Mouse (Mus musculus) neural tube, embryonic 13.5 days (tissue): ENCODE measurements around the gene Exoc3l2. TPM values are rescaled to one million over a fixed set of nuclear protein-coding genes. Genes with fewer than 3 reads are reported as not detected.
"Not testable (repeated sequence)": the region's sequence is repeated elsewhere in the genome, so short reads cannot be mapped to it uniquely, and the experiment has no call there.

Source experiments
- ATAC-seq: fragments of 200-750 bp; cut with Nextera tagmentation; 2 replicates; pipeline ENCODE4 v1.8.0; 2017; ENCODE audit warnings: low read depth, mild to moderate bottlenecking, moderate TSS enrichment, moderate library complexity
- H3K27ac ChIP-seq: fragments of 300-500 bp; sonication (generic); replicated peaks from 2 replicates; pipeline ENCODE4 v1.5.1; 2015; ENCODE audit warnings: moderate library complexity, mild to moderate bottlenecking, inconsistent platforms
- H3K27me3 ChIP-seq: fragments of 300-500 bp; sonication (generic); 2 replicates; pipeline ENCODE4 v1.6.1; 2015; ENCODE audit warnings: mild to moderate bottlenecking, inconsistent platforms
- H3K36me3 ChIP-seq: fragments of 300-500 bp; sonication (generic); 2 replicates; pipeline ENCODE4 v1.6.1; 2015; ENCODE audit warnings: mild to moderate bottlenecking, inconsistent platforms
- H3K4me1 ChIP-seq: fragments of 300-500 bp; sonication (generic); replicated peaks from 2 replicates; pipeline ENCODE4 v1.6.1; 2015; ENCODE audit warnings: inconsistent platforms
- H3K4me2 ChIP-seq: fragments of 300-500 bp; sonication (generic); 2 replicates; pipeline ENCODE4 v1.6.1; 2015; ENCODE audit warnings: inconsistent platforms, mild to moderate bottlenecking, moderate library complexity
- H3K4me3 ChIP-seq: fragments of 300-500 bp; sonication (generic); 2 replicates; pipeline ENCODE4 v1.5.1; 2015; ENCODE audit warnings: mild to moderate bottlenecking, inconsistent platforms
- H3K9ac ChIP-seq: fragments of 300-500 bp; sonication (generic); 2 replicates; pipeline ENCODE4 v1.6.1; 2015; ENCODE audit warnings: moderate library complexity, mild to moderate bottlenecking, inconsistent platforms
- H3K9me3 ChIP-seq: fragments of 300-500 bp; sonication (generic); 2 replicates; pipeline ENCODE4 v1.6.1; 2016; ENCODE audit warnings: inconsistent platforms
- WGBS: fragments of 180-500 bp; shearing (Covaris S2); methylation state at CpG from one replicate; pipeline ENCODE4 v1.1.7; 2015; 5-methylcytosine and 5-hydroxymethylcytosine counted together
- polyA plus RNA-seq: library from polyadenylated mRNA; unstranded; fragments of >200 nt; fragmentation: Nextera tagmentation; extraction: Ambion mirVana; gene quantifications from 2 replicates; pipeline ENCODE4 v1.2.1, GENCODE M21; 2015

The Exoc3l2 gene
- polyA plus RNA-seq, 1 experiment from 2014 or later: 0.52 TPM

DNA sequence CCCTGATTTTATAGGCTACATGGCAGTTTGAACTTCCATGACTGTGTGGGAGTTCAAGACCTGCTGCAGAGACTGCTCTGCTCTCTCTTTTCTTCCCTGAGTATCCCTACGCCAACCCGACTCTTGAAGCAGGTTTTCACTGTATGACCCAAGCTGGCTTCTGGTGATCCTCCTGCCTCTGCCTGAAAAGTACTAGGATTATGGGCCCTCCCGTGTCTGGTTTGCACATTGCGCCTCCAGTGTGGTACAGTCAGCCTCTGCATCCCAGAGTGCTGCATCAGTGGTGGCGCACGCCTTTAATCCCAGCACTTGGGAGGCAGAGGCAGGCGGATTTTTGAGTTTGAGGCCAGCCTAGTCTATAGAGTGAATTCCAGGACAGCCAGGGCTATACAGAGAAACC, 46.7 kb downstream of the Exoc3l2 start:
- Histone ChIP-seq H3K4me2 (peak overlapping the region; percentile 84), H3K27me3 (no peaks in the 10 kb centered on the region), H3K4me3 (peak overlapping the region; percentile 61), H3K27ac (no peak overlapping the region), H3K9ac (peak overlapping the region; percentile 77), H3K9me3 (no peaks in the 10 kb centered on the region), H3K36me3 (no peaks in the 10 kb centered on the region), H3K4me1 (peaks cover 25% of the 10 kb centered on the region)
- WGBS: 96% methylated on average over 7 of the region's 7 CpGs
- ATAC-seq: no peak

DNA sequence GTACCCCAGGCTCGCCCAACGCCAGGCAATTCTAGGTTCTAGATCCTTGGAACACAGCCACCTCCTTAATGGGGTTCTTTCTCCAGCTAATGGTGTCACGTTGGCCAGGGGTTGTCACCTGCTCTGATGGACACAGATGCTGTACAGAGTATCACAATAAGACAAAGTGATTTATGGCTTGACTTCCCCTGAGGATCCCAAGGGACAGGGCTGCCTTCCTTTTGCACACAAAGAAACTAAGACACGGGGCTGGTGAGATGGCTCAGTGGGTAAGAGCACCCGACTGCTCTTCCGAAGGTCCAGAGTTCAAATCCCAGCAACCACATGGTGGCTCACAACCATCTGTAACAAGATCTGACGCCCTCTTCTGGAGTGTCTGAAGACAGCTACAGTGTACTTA, 48.8 kb downstream of the Exoc3l2 start:
- not testable (repeated sequence) for H3K27ac ChIP-seq, ATAC-seq, H3K27me3 ChIP-seq, H3K36me3 ChIP-seq, H3K4me2 ChIP-seq, H3K4me3 ChIP-seq, H3K9me3 ChIP-seq, H3K9ac ChIP-seq
- 62% methylated on average over 7 of the region's 7 CpGs for WGBS
- peaks cover 18% of the 10 kb centered on the region for H3K4me1 ChIP-seq

DNA sequence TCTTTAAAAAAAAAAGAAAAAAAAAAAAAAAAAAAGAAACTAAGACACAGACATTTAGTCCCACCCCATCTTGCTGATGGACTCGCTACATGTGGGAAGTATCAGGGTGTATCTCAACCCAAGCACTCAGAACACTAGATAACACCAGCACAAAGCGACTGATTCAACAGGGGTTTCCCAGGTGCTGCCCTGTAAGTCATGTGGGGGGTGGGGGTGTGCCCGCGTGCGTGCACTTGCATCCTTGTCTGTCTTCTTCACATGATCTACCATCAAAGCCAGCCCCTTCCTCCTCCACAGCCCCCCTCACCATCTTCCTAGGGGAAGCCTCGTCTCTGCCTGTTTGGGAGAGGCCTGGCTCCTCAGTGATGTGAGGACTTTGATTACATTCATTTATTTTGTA, 49.2 kb downstream of the Exoc3l2 start:
- Histone ChIP-seq H3K9ac (no peak overlapping the region), H3K27ac (no peak overlapping the region), H3K4me3 (no peak overlapping the region), H3K9me3 (no peaks in the 10 kb centered on the region), H3K36me3 (no peaks in the 10 kb centered on the region), H3K4me2 (no peak overlapping the region), H3K4me1 (peaks cover 16% of the 10 kb centered on the region), H3K27me3 (peaks cover 10% of the 10 kb centered on the region)
- 81% methylated on average over 6 of the region's 6 CpGs for WGBS
- ATAC-seq: no peak

DNA sequence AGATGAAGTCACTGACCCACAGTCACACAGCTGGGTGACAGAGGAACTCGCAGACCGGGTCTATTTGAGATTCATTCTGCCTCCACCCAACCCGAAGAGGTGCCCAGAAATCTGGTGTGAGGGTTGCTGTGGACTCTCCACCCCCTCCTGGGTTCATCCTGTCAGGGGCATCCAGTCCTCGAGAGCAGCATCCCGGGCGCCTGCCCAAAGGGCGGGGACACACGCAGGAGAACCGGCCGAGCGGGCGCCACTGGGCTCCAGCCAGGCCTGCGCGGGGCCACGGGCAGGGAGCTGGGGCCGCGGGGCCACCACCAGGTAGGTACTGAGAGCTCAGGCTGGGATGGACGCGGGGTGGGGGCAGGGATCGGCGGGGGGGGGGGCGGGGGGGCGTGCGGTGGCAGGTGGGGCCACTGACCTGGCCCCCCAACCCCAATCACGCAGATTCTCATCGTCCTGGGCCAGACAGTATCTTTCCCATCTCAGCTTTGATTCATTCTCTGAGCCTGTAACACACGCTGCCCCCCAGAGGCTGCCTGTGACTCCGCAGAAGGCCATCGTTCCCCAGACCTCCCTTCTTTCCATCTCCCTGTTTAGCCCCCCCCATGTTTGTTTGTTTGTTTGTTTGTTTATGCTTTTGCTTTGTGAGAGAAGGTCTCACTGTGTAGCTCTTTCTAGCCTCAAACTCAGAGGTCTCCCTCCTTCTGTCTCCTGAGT, 54.7 kb downstream of the Exoc3l2 start, which contains the start of gene Nkpd1:
Gene Nkpd1 (plus strand): TSS at position 187 of the 714 bp plus-strand sequence.
- Histone ChIP-seq H3K27me3 (peaks cover 63% of the 10 kb centered on the region), H3K4me2 (peak within 1 kb of the TSS; percentile 50), H3K27ac (no peak within 1 kb of the TSS), H3K9me3 (no peaks in the 10 kb centered on the region), H3K9ac (peak within 1 kb of the TSS; percentile 66), H3K4me3 (peak within 1 kb of the TSS; percentile 21), H3K4me1 (peaks cover 16% of the 10 kb centered on the region), H3K36me3 (no peaks in the 10 kb centered on the region)
- ATAC-seq: no peak
- 5% methylated on average over 29 of the region's 29 CpGs for WGBS

DNA sequence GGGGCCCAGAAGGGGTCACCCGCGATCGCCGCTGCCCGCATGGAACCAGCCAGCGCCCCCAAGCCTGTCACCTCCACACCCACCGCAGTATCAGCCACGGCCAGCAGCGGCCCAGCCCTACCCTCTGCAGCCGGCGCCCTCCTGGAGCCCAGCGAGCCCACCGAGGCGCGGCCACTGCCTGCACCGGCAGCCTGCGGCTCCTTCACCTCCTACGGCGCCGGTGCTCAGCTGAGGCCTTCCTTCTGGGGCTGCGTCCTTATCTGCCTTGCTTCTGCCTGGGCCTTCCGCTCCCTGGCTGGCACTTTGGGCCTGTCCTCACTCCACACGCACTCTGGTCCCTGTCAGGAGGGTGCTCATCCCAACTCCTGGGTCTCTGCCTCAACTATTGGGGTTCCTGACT, 56.9 kb downstream of the Exoc3l2 start:
- peaks cover 85% of the 10 kb centered on the region for H3K27me3 ChIP-seq
- peaks cover 38% of the 10 kb centered on the region for H3K4me1 ChIP-seq
- no peaks in the 10 kb centered on the region for H3K36me3 ChIP-seq
- H3K9ac ChIP-seq: peak overlapping the region; percentile 70
- peak overlapping the region; percentile 24 for H3K4me3 ChIP-seq
- H3K9me3 ChIP-seq: no peaks in the 10 kb centered on the region
- ATAC-seq: no peak
- H3K27ac ChIP-seq: no peak overlapping the region
- 6% methylated on average over 23 of the region's 23 CpGs for WGBS
- peak overlapping the region; percentile 51 for H3K4me2 ChIP-seq

DNA sequence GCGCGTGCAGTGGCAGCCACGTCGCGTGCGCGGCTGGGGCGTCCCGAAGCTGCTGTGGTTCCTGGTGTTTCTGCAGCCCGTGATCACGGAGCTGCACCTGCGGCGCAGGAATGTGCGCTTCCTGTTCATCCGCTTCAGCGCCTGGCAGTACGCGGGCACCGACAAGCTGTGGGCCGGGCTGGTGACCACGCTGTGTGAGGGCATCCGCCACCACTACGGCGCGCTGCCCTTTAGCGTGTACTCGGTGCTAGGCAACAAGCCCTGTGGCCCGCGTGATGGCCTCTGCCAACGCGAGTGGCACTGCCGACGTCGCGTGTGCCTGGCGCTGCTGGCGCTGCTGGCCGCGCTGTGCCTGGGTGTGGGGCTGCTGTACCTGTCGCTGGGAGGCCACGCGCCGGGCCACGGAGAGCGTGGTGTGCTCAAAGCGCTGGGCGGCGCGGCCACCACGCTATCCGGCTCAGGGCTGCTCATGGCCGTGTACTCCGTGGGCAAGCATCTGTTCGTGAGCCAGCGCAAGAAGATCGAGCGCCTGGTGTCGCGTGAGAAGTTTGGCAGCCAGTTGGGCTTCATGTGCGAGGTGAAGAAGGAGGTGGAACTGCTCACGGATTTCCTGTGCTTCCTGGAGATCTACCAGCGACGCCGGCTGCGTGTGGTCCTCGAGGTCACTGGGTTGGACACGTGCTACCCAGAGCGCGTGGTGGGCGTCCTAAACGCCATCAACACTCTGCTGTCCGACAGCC, 60.1 kb downstream of the Exoc3l2 start:
- Histone ChIP-seq H3K27ac (no peak overlapping the region), H3K4me3 (peak overlapping the region; percentile 38), H3K4me2 (peak overlapping the region; percentile 72), H3K4me1 (peaks cover 33% of the 10 kb centered on the region), H3K36me3 (no peaks in the 10 kb centered on the region), H3K9ac (peak overlapping the region; percentile 67), H3K27me3 (peaks cover 78% of the 10 kb centered on the region), H3K9me3 (no peaks in the 10 kb centered on the region)
- 13% methylated on average over 72 of the region's 72 CpGs for WGBS
- ATAC-seq: no peak

DNA sequence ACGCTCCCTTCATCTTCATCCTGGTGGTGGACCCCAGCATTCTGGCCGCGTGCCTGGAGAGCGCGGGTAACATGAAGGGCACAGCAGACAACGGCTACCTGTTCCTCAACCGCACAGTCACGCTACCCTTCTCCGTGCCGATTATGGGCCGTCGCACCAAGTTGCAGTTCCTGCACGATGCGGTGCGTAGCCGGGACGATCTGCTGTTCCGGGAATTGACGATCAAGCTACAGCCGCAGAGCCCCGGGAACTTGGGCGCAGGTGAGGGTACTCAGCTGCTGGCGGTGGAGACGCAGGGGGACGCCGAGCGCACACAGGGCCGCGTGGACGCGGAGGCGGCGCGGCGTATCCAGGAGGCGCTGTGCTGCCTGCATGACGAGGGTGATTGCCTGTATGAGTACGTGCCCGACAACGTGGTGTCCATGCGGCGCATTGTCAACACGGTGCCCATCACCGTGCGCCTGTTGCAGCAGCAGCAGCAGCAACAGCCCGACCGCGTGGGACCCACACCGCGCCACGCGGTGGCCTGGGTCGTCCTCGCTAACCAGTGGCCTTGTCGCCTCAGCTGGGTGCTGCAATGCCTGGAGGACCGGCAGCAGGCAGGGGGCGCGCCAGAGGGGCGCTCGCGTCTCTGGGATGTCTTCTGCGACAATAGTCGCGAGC, 60.8 kb downstream of the Exoc3l2 start:
- H3K4me3 ChIP-seq: peak overlapping the region; percentile 38
- peak overlapping the region; percentile 72 for H3K4me2 ChIP-seq
- WGBS: 2% methylated on average over 64 of the region's 64 CpGs
- peaks cover 71% of the 10 kb centered on the region for H3K27me3 ChIP-seq
- peak overlapping the region; percentile 67 for H3K9ac ChIP-seq
- no peak overlapping the region for H3K27ac ChIP-seq
- peaks cover 5% of the 10 kb centered on the region for H3K36me3 ChIP-seq
- ATAC-seq: peak; percentile 76
- peaks cover 33% of the 10 kb centered on the region for H3K4me1 ChIP-seq
- no peaks in the 10 kb centered on the region for H3K9me3 ChIP-seq

DNA sequence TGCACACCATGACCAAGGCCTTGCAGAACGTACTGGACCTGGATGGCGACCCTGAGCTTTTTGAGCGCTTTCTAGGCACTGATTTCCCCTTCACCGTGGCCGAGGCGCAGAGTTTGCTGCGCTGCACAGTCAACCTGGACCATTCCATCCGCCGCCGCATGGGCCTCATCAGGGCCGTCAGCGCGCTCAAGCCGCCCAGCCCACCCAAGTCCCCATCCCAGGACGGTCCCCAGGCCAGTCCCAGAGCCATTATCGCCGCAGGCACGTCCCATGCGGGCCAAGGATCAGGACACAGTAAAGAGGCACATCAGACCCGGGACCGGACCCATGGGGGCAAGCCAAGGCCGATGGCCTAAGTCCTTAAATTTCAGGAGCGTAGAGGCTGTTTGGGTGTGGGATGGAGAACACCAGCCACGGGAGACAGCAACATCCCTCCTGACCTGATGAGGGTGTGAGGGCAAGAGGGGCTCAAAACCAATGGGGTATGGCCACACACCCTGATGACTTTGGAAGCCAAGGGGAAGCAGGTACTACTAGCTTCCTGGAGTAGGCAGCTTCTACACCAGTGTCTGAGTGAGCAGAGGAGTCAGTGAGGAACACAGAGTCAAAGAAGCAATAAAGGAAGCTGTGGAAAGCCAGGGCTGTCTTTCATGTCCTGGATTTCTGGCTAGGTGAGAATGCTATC, 61.4 kb downstream of the Exoc3l2 start:
- Histone ChIP-seq H3K4me3 (peak overlapping the region; percentile 38), H3K9me3 (no peaks in the 10 kb centered on the region), H3K9ac (peak overlapping the region; percentile 67), H3K27me3 (peaks cover 64% of the 10 kb centered on the region), H3K27ac (no peak overlapping the region), H3K36me3 (peaks cover 12% of the 10 kb centered on the region), H3K4me2 (peak overlapping the region; percentile 72), H3K4me1 (peaks cover 32% of the 10 kb centered on the region)
- WGBS: 12% methylated on average over 24 of the region's 24 CpGs
- peak; percentile 48 for ATAC-seq

DNA sequence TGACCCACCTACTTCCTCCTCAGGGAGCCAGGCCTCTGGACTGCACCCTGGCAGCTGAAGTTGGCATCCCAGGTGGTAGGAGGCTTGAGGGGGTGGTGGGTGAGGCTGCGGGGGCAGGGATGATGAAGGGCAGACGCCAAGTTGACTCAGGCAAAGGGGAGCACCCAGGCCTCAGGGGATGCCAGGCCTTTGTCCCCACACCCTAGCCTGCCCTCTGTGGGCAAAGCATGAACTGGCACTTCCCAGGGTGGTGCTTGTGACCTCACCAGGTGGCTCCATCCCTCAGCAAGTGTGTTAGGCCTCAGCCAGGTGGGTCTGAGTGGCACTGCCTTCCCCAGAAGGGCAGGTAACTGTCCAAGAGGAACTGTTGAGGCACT, 62.0 kb downstream of the Exoc3l2 start:
- Histone ChIP-seq H3K36me3 (peaks cover 17% of the 10 kb centered on the region), H3K9ac (peak overlapping the region; percentile 67; the same call in 1 of the 2 replicates), H3K4me2 (no peak overlapping the region), H3K27ac (no peak overlapping the region), H3K27me3 (peaks cover 59% of the 10 kb centered on the region), H3K9me3 (no peaks in the 10 kb centered on the region), H3K4me1 (peaks cover 26% of the 10 kb centered on the region), H3K4me3 (no peak overlapping the region)
- ATAC-seq: no peak
- 57% methylated on average over 2 of the region's 2 CpGs for WGBS

DNA sequence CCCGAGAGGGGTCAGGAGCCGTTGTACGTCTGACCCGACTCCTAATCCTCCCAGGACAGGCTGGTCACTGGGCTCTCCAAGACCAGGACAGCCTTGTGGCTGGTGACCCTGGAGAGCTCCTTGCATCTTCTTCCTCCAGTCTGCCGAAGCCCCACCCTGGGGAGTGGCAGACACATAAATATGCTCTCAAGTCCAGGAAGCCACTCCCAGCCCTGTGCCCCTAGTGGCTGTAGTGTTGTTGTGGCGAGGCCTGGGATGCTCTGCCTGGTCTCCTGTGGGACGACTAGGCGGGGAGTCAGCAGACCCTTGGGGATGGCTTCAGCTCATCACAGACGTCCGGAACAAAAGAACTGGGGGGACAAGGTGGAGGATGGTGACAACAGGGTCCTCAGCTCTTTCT, 67.9 kb downstream of the Exoc3l2 start:
- H3K4me1 ChIP-seq: no peaks in the 10 kb centered on the region; the same call in 1 of the 2 replicates
- peaks cover 75% of the 10 kb centered on the region for H3K36me3 ChIP-seq
- H3K27me3 ChIP-seq: no peaks in the 10 kb centered on the region
- no peak overlapping the region for H3K4me2 ChIP-seq
- H3K27ac ChIP-seq: no peak overlapping the region
- H3K9me3 ChIP-seq: no peaks in the 10 kb centered on the region
- 69% methylated on average over 10 of the region's 10 CpGs for WGBS
- no peak overlapping the region for H3K9ac ChIP-seq
- ATAC-seq: no peak
- no peak overlapping the region for H3K4me3 ChIP-seq

DNA sequence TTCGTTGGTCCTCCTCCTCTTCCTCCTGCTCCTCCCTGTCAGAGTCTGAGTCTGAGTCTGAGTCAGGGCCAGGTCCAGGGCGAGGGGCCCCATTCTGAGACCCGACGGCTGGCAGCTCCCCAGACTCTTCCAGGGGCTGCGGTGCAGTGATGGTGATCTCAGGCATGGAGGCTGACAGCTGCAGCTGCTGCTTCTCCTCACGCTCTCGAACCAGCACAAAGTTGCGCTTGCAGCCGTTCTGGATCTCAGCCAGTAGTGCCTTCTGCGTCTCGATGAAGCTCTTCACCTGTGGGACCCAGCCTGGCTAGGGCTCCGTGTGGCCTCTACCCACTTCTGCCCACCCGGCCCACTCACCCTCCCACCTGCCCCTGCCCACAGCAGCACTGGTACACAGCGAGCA, 69.1 kb downstream of the Exoc3l2 start:
- Histone ChIP-seq H3K4me1 (peaks cover 3% of the 10 kb centered on the region; the same call in 1 of the 2 replicates), H3K9me3 (no peaks in the 10 kb centered on the region), H3K4me3 (no peak overlapping the region), H3K9ac (no peak overlapping the region), H3K27ac (no peak overlapping the region), H3K36me3 (peaks cover 75% of the 10 kb centered on the region), H3K4me2 (no peak overlapping the region), H3K27me3 (no peaks in the 10 kb centered on the region)
- ATAC-seq: no peak
- WGBS: 82% methylated on average over 14 of the region's 14 CpGs

DNA sequence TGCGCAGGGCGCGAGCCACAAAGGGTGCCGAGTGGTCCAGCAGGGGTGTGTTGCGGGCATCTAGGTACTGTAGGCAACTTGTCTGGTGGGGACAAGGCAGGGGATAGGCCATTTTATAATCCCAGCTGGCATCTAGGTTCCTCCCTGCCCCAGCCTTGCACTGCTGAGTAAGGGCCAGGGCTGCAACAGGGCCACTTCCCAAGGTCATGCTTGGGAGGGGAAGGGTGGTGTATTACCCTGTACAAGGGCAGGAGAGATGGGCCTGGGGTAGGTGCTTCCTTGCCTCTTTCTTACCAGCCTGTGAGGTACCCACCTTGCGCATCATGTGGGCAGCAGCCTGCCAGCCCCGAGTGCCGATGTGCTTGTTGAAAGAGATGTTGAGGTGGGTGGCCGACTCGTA, 71.5 kb downstream of the Exoc3l2 start:
- 93% methylated on average over 10 of the region's 10 CpGs for WGBS
- peaks cover 62% of the 10 kb centered on the region for H3K36me3 ChIP-seq

More for the DNA sequence above, 71.5 kb downstream of the Exoc3l2 start:
- Histone ChIP-seq H3K4me2 (no peak overlapping the region), H3K4me1 (peaks cover 7% of the 10 kb centered on the region; the same call in 1 of the 2 replicates), H3K27me3 (no peaks in the 10 kb centered on the region), H3K4me3 (no peak overlapping the region), H3K9ac (no peak overlapping the region), H3K9me3 (no peaks in the 10 kb centered on the region), H3K27ac (no peak overlapping the region)
- ATAC-seq: no peak
